Comparison of ENCODE assay signal across 8 mouse cellular contexts in the genomic region with DNA sequence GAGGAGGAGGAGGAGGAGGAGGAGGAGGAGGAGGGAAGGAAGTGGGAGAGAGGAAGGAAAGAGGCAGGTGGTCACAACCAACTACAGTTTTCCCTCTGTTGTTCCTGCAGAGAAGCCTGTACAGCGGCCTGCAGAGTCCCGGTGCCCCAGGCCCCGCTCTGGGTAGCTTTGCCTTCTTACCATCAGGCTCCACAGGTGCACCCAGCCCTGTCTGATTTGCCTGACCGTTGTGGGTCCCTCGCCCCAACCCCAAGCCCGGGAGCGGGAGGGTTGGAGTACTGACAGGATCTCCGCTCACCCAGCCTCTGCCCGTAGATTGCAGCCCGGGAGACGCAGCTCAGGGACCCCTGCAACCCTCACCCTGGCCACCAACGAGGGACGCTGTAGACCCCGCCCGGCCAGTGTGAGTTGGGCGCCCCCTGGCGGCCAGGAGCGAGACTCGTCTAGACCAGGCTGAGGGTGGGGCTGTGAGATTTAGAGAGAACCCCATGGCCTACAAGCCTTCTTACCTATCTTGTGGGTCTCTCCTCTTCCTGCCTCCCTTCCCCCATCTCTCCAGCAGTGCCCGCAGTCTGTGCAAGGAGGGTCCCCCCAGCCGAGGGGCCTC. TPM values are rescaled to one million over a fixed set of nuclear protein-coding genes. Genes with fewer than 3 reads are reported as not detected.
DNase-seq lines count a peak whose midpoint lies in the region; ATAC-seq and TF ChIP-seq lines count a peak whose summit lies in the region.

No protein-coding gene starts in this region.

- peak; percentile 60 for TF ChIP-seq CTCF in G1E (IDR thresholded peaks at IDR 0.05; ENCODE audit: low read depth, low read length)
- TF ChIP-seq CTCF in layer of hippocampus, adult 2 months (conservative IDR thresholded peaks at IDR 0.05), result peak; percentile 97

- peak overlapping the region; percentile 44 for H3K4me2 ChIP-seq in forebrain, embryonic 11.5 days (ENCODE audit: low read depth, low read length, severe bottlenecking)

- no peaks in the 10 kb centered on the region for H3K36me3 ChIP-seq in G1E (replicated peaks)
- H3K36me3 ChIP-seq in forebrain, embryonic 11.5 days (ENCODE audit: control insufficient read depth, insufficient read depth, low read length), result no peaks in the 10 kb centered on the region

- H3K27ac ChIP-seq in forebrain, embryonic 11.5 days (ENCODE audit: low read depth, low read length), result no peak overlapping the region
- H3K27ac ChIP-seq in layer of hippocampus, adult 2 months, result no peak overlapping the region

- peak overlapping the region; percentile 51; the same call in 1 of the 2 replicates for H3K4me3 ChIP-seq in G1E (ENCODE audit: low read depth, low read length)
- peak overlapping the region; percentile 19; the same call in 1 of the 2 replicates for H3K4me3 ChIP-seq in forebrain, embryonic 11.5 days (ENCODE audit: low read depth, low read length)
- no peak overlapping the region; the same call in 1 of the 2 replicates for H3K4me3 ChIP-seq in layer of hippocampus, adult 2 months

- DNase-seq in G1E (ENCODE audit: low spot score), result peak; percentile 75
- peak; percentile 51 for DNase-seq in c-Kit-positive CD71-positive TER-119-negative erythroid progenitor cells, embryonic 14.5 days (ENCODE audit: low read depth)
- peak; percentile 93 for DNase-seq in forebrain, embryonic 11.5 days (ENCODE audit: low spot score)
- DNase-seq in heart, postnatal 10 days, result peak; percentile 51 to 83
- peak; percentile 29 to 75 for DNase-seq in layer of hippocampus, adult 2 months (ENCODE audit: low spot score in 2 of 2)
- DNase-seq in lung, postnatal 14 days, result peak; percentile 76
- DNase-seq in retina, embryonic 14.5 days (ENCODE audit: low spot score), result peak; percentile 91
- peak; percentile 54 for DNase-seq in urinary bladder, adult 2 months (ENCODE audit: low spot score)

- intact Hi-C loops in heart, postnatal 10 days (cut with DNase I), result loop anchor here (1.0 to 5.0 kb wide), 4 partner anchors 62 to 292 kb away; no protein-coding TSS in a partner anchor

- H3K4me1 ChIP-seq in G1E (ENCODE audit: insufficient read depth, low read depth, low read length), result peaks cover 42% of the 10 kb centered on the region
- no peaks in the 10 kb centered on the region for H3K4me1 ChIP-seq in forebrain, embryonic 11.5 days (replicated peaks; ENCODE audit: control insufficient read depth, insufficient read depth, low read length)

- no peak for ATAC-seq in G1E (ENCODE audit: extremely low read depth, insufficient number of reproducible peaks, low FRiP score, poor library complexity, severe bottlenecking)
- peak; percentile 87 for ATAC-seq in forebrain, embryonic 11.5 days (replicated peaks; ENCODE audit: low FRiP score)

- 6% methylated on average over 21 of the region's 21 CpGs for WGBS in forebrain, embryonic 11.5 days

- H3K9me3 ChIP-seq in G1E (replicated peaks), result no peaks in the 10 kb centered on the region
- no peaks in the 10 kb centered on the region for H3K9me3 ChIP-seq in forebrain, embryonic 11.5 days (ENCODE audit: control insufficient read depth, low read length)

- H3K9ac ChIP-seq in forebrain, embryonic 11.5 days (ENCODE audit: low read length), result no peak overlapping the region; the same call in 1 of the 2 replicates

- peaks cover 34% of the 10 kb centered on the region for H3K27me3 ChIP-seq in G1E (ENCODE audit: insufficient read depth, low read length)
- peaks cover 9% of the 10 kb centered on the region; the same call in 1 of the 2 replicates for H3K27me3 ChIP-seq in forebrain, embryonic 11.5 days (ENCODE audit: control insufficient read depth, insufficient read depth, low read length)

RNA-seq across cellular contexts. Expression of a gene that starts 5.5 kb away (rescaled TPM):
- 15.3 and 22.0 TPM in 2 replicates for total RNA-seq in G1E (2014; fragmentation: Nextera tagmentation)
- 15.8 and 22.0 TPM in 2 replicates for total RNA-seq in G1E (2017)
- polyA plus RNA-seq in G1E (2012), result 119 and 145 TPM in 2 replicates
- polyA plus RNA-seq in forebrain, embryonic 11.5 days (2014; fragmentation: Nextera tagmentation; extraction: Ambion mirVana), result 42.5 and 45.1 TPM in 2 replicates
- total RNA-seq in heart, postnatal 10 days (2021), result 100 to 1,000 TPM in 1 of 2 experiments, 10 to 100 TPM in 1; 88.3 to 103 TPM
- total RNA-seq in layer of hippocampus, adult 2 months (2021), result 10 to 100 TPM; 46.4 to 59.0 TPM
- 55.4 and 80.0 TPM in 2 replicates for polyA plus RNA-seq in urinary bladder, adult 2 months (2012; rRNA removed)

RNA-seq across cellular contexts. Expression of a gene that starts 27.1 kb away (rescaled TPM):
- total RNA-seq in G1E (2014; fragmentation: Nextera tagmentation) (2.1 and 4.4 TPM in 2 replicates), G1E (2017) (0.17 and 0.55 TPM in 2 replicates)
- polyA plus RNA-seq in G1E (2012), result 2.3 and 3.1 TPM in 2 replicates
- polyA plus RNA-seq in forebrain, embryonic 11.5 days (2014; fragmentation: Nextera tagmentation; extraction: Ambion mirVana), result 0.67 and 1.1 TPM in 2 replicates
- under 1 TPM; 0.38 to 0.45 TPM for total RNA-seq in heart, postnatal 10 days (2021)
- total RNA-seq in layer of hippocampus, adult 2 months (2021), result under 1 TPM; 0.37 to 0.41 TPM
- 0.29 and 0.35 TPM in 2 replicates for polyA plus RNA-seq in urinary bladder, adult 2 months (2012; rRNA removed)

RNA-seq across cellular contexts. Expression of a gene that starts 27.3 kb away (rescaled TPM):
- total RNA-seq in G1E (2014; fragmentation: Nextera tagmentation) (65.0 and 73.8 TPM in 2 replicates), G1E (2017) (82.4 and 114 TPM in 2 replicates)
- 24.7 and 42.9 TPM in 2 replicates for polyA plus RNA-seq in G1E (2012)
- polyA plus RNA-seq in forebrain, embryonic 11.5 days (2014; fragmentation: Nextera tagmentation; extraction: Ambion mirVana), result 40.5 and 41.9 TPM in 2 replicates
- total RNA-seq in heart, postnatal 10 days (2021), result 10 to 100 TPM; 30.3 TPM
- total RNA-seq in layer of hippocampus, adult 2 months (2021), result 10 to 100 TPM; 50.2 to 50.8 TPM
- 73.8 and 74.1 TPM in 2 replicates for polyA plus RNA-seq in urinary bladder, adult 2 months (2012; rRNA removed)

RNA-seq across cellular contexts. Expression of a gene that starts 27.7 kb away (rescaled TPM):
- total RNA-seq in G1E (2014; fragmentation: Nextera tagmentation), result 11.9 and 12.6 TPM in 2 replicates
- 7.2 and 13.2 TPM in 2 replicates for total RNA-seq in G1E (2017)
- 4.9 and 6.0 TPM in 2 replicates for polyA plus RNA-seq in G1E (2012)
- 15.2 and 17.6 TPM in 2 replicates for polyA plus RNA-seq in forebrain, embryonic 11.5 days (2014; fragmentation: Nextera tagmentation; extraction: Ambion mirVana)
- total RNA-seq in heart, postnatal 10 days (2021), result 10 to 100 TPM; 20.7 to 22.4 TPM
- total RNA-seq in layer of hippocampus, adult 2 months (2021), result 10 to 100 TPM; 14.2 to 15.7 TPM
- 14.8 and 17.3 TPM in 2 replicates for polyA plus RNA-seq in urinary bladder, adult 2 months (2012; rRNA removed)

RNA-seq across cellular contexts. Expression of a gene that starts 35.5 kb away (rescaled TPM):
- 10.6 and 12.0 TPM in 2 replicates for total RNA-seq in G1E (2014; fragmentation: Nextera tagmentation)
- total RNA-seq in G1E (2017), result 6.7 and 8.5 TPM in 2 replicates
- 12.0 and 19.4 TPM in 2 replicates for polyA plus RNA-seq in G1E (2012)
- polyA plus RNA-seq in forebrain, embryonic 11.5 days (2014; fragmentation: Nextera tagmentation; extraction: Ambion mirVana), result 20.7 and 23.9 TPM in 2 replicates
- total RNA-seq in heart, postnatal 10 days (2021), result 10 to 100 TPM; 10.9 to 12.8 TPM
- total RNA-seq in layer of hippocampus, adult 2 months (2021), result 10 to 100 TPM; 29.2 to 32.8 TPM
- 18.0 and 25.1 TPM in 2 replicates for polyA plus RNA-seq in urinary bladder, adult 2 months (2012; rRNA removed)
